Mouse (Mus musculus): ENCODE measurements at regions not wholly inside any gene's neighbourhood (a gene's known extent, or its start where the extent isn't known, plus 50 kb on each side); places are given as distances from the start of the nearest gene placed in this dataset.

GRCm38 (mm10) chr12:25234636-25235035 is 137.7 kb upstream of the Id2 start:
- no peak for DNase-seq (ENCODE audit: low spot score in 2 of 2)

- DNase-seq (ENCODE audit: low spot score in 2 of 2), result no peak
These were observed 136.1 kb upstream of the Id2 start for GRCm38 (mm10) chr12:25233027-25233535.

GRCm38 (mm10) chr12:25232358-25233026 is 135.6 kb upstream of the Id2 start:
- no peak for DNase-seq (ENCODE audit: low spot score in 2 of 2)

- no peak for DNase-seq (ENCODE audit: low spot score in 2 of 2)
These were observed 131.8 kb upstream of the Id2 start for GRCm38 (mm10) chr12:25228708-25229107.

GRCm38 (mm10) chr12:25227736-25228135 is 130.8 kb upstream of the Id2 start:
- no peak for DNase-seq (ENCODE audit: low spot score in 2 of 2)

GRCm38 (mm10) chr12:25224644-25225043 is 127.7 kb upstream of the Id2 start:
- DNase-seq (ENCODE audit: low spot score in 2 of 2), result no peak

GRCm38 (mm10) chr12:25224201-25224600 is 127.3 kb upstream of the Id2 start:
- no peak for DNase-seq (ENCODE audit: low spot score in 2 of 2)

- DNase-seq (ENCODE audit: low spot score in 2 of 2), result no peak
These were observed 126.6 kb upstream of the Id2 start for GRCm38 (mm10) chr12:25223539-25223938.

- no peak for DNase-seq (ENCODE audit: low spot score in 2 of 2)
These were observed 123.8 kb upstream of the Id2 start for GRCm38 (mm10) chr12:25220780-25221106.

- DNase-seq (ENCODE audit: low spot score in 2 of 2), result no peak
These were observed 123.3 kb upstream of the Id2 start for GRCm38 (mm10) chr12:25220096-25220779.

- no peak for DNase-seq (ENCODE audit: low spot score in 2 of 2)
These were observed 122.6 kb upstream of the Id2 start for GRCm38 (mm10) chr12:25219546-25219945.

GRCm38 (mm10) chr12:25216792-25217516 is 120.0 kb upstream of the Id2 start:
- no peak for DNase-seq (ENCODE audit: low spot score in 2 of 2)

GRCm38 (mm10) chr12:25215266-25215665 is 118.3 kb upstream of the Id2 start:
- no peak for DNase-seq (ENCODE audit: low spot score in 2 of 2)

- no peak for DNase-seq (ENCODE audit: low spot score in 2 of 2)
These were observed 117.0 kb upstream of the Id2 start for GRCm38 (mm10) chr12:25213782-25214478.

- no peak for DNase-seq (ENCODE audit: low spot score in 2 of 2)
These were observed 114.4 kb upstream of the Id2 start for GRCm38 (mm10) chr12:25211331-25211730.

GRCm38 (mm10) chr12:25210597-25210996 is 113.7 kb upstream of the Id2 start:
- DNase-seq (ENCODE audit: low spot score in 2 of 2), result no peak

- no peak for DNase-seq (ENCODE audit: low spot score in 2 of 2)
These were observed 112.4 kb upstream of the Id2 start for GRCm38 (mm10) chr12:25209333-25209728.

- no peak for DNase-seq (ENCODE audit: low spot score in 2 of 2)
These were observed 111.9 kb upstream of the Id2 start for GRCm38 (mm10) chr12:25208670-25209332.

GRCm38 (mm10) chr12:25203371-25204067 is 106.6 kb upstream of the Id2 start:
- DNase-seq (ENCODE audit: low spot score in 2 of 2), result no peak

GRCm38 (mm10) chr12:25200161-25200560 is 103.2 kb upstream of the Id2 start:
- no peak for DNase-seq (ENCODE audit: low spot score in 2 of 2)

GRCm38 (mm10) chr12:25197757-25198156 is 100.8 kb upstream of the Id2 start:
- DNase-seq (ENCODE audit: low spot score in 2 of 2), result no peak
